Mouse (Mus musculus): ENCODE data around the gene Ccdc93.

The Ccdc93 gene

GRCm38 (mm10) chr1:121430938-121431928 lies at the start of gene Ccdc93:
Ccdc93 (plus strand) TSS chr1:121431049.
- DNase-seq (ENCODE audit: low spot score in 2 of 2) = peak; percentile 95 to 96

GRCm38 (mm10) chr1:121381562-121381961 lies 49.3 kb upstream of the Ccdc93 start:
- no peak for DNase-seq (ENCODE audit: low spot score in 2 of 2)

- no peak for DNase-seq (ENCODE audit: low spot score in 2 of 2)
These were observed 42.5 kb upstream of the Ccdc93 start for GRCm38 (mm10) chr1:121388312-121388711.

- no peak for DNase-seq (ENCODE audit: low spot score in 2 of 2)
These were observed 42.1 kb upstream of the Ccdc93 start for GRCm38 (mm10) chr1:121388732-121389131.

- DNase-seq (ENCODE audit: low spot score in 2 of 2) = no peak
These were observed 41.3 kb upstream of the Ccdc93 start for GRCm38 (mm10) chr1:121389574-121389973.

GRCm38 (mm10) chr1:121390003-121390402 lies 40.8 kb upstream of the Ccdc93 start:
- no peak for DNase-seq (ENCODE audit: low spot score in 2 of 2)

- DNase-seq (ENCODE audit: low spot score in 2 of 2) = no peak
These were observed 40.4 kb upstream of the Ccdc93 start for GRCm38 (mm10) chr1:121390421-121390820.

GRCm38 (mm10) chr1:121390855-121391254 lies 40.0 kb upstream of the Ccdc93 start:
- DNase-seq (ENCODE audit: low spot score in 2 of 2) = no peak

- no peak for DNase-seq (ENCODE audit: low spot score in 2 of 2)
These were observed 37.7 kb upstream of the Ccdc93 start for GRCm38 (mm10) chr1:121393117-121393516.

GRCm38 (mm10) chr1:121394764-121395163 lies 36.1 kb upstream of the Ccdc93 start:
- no peak for DNase-seq (ENCODE audit: low spot score in 2 of 2)

GRCm38 (mm10) chr1:121396501-121396900 lies 34.3 kb upstream of the Ccdc93 start:
- DNase-seq (ENCODE audit: low spot score in 2 of 2) = no peak

GRCm38 (mm10) chr1:121398231-121398630 lies 32.6 kb upstream of the Ccdc93 start:
- no peak for DNase-seq (ENCODE audit: low spot score in 2 of 2)

- DNase-seq (ENCODE audit: low spot score in 2 of 2) = no peak
These were observed 31.6 kb upstream of the Ccdc93 start for GRCm38 (mm10) chr1:121398986-121399881.

- no peak for DNase-seq (ENCODE audit: low spot score in 2 of 2)
These were observed 30.6 kb upstream of the Ccdc93 start for GRCm38 (mm10) chr1:121400243-121400642.

GRCm38 (mm10) chr1:121419084-121419483 lies 11.8 kb upstream of the Ccdc93 start:
- DNase-seq (ENCODE audit: low spot score in 2 of 2) = no peak

GRCm38 (mm10) chr1:121419569-121420265 lies 11.1 kb upstream of the Ccdc93 start:
- no peak for DNase-seq (ENCODE audit: low spot score in 2 of 2)

- no peak for DNase-seq (ENCODE audit: low spot score in 2 of 2)
These were observed 489 bp upstream of the Ccdc93 start for GRCm38 (mm10) chr1:121430183-121430937.

GRCm38 (mm10) chr1:121435981-121436380 lies 5.1 kb downstream of the Ccdc93 start:
- peak in 1 of 2 experiments; percentile 39 for DNase-seq (ENCODE audit: low spot score in 2 of 2)

- peak; percentile 45 to 55 for DNase-seq (ENCODE audit: low spot score in 2 of 2)
These were observed 9.9 kb downstream of the Ccdc93 start for GRCm38 (mm10) chr1:121440535-121441381.

GRCm38 (mm10) chr1:121444147-121444546 lies 13.3 kb downstream of the Ccdc93 start:
- DNase-seq (ENCODE audit: low spot score in 2 of 2) = no peak

All from right cerebral cortex, postnatal 36 days (tissue).